Mouse (Mus musculus) brain, embryonic 14.5 days (tissue): ENCODE data around the gene Gm10799.
"Not testable (repeated sequence)": the region's sequence is repeated elsewhere in the genome, so short reads cannot be mapped to it uniquely, and the experiment has no call there.

Experiments used
- CTCF ChIP-seq: fragments of 200-500 bp; IDR thresholded peaks from 2 replicates; pipeline ENCODE4 v1.5.1; 2012; ENCODE audit warnings: inconsistent platforms, mild to moderate bottlenecking, moderate library complexity, borderline replicate concordance; ENCODE audit not compliant: insufficient read depth, insufficient read length; ENCODE audit errors: extremely low read depth
- POLR2A ChIP-seq: fragments of 200-500 bp; IDR thresholded peaks from 2 replicates; pipeline ENCODE4 v1.6.1; 2012; ENCODE audit warnings: mild to moderate bottlenecking, inconsistent platforms, borderline replicate concordance; ENCODE audit not compliant: poor library complexity, insufficient read depth, insufficient read length, severe bottlenecking; ENCODE audit errors: extremely low read depth

- TF ChIP-seq CTCF, POLR2A: not testable (repeated sequence)
Observed at GRCm38 (mm10) chr2:104065526-104065925, 2.8 kb downstream of the Gm10799 start, which contains the start of gene Gm10912.
